24 mouse cellular contexts compared by ENCODE assay signal in genomic region chr6:86182626-86183025, GRCm38 (mm10). TPM values are rescaled to one million over a fixed set of nuclear protein-coding genes. Genes with fewer than 3 reads are reported as not detected.
"Had no signal": no experiment of that assay in that cellular context is flagged by ENCODE, and none has a peak within 500 bp of the region (broad histone marks: within the 10 kb centered on the region; RNA-seq: fewer than 3 reads in every experiment).

No protein-coding gene starts in this region.

- H3K4me3 ChIP-seq: layer of hippocampus, adult 2 months; limb, embryonic 10.5 days; limb, embryonic 13.5 days; midbrain, embryonic 12.5 days; midbrain, embryonic 15.5 days; neural tube, embryonic 12.5 days; neural tube, embryonic 15.5 days had no signal

- H3K4me2 ChIP-seq: limb, embryonic 13.5 days; lung, embryonic 14.5 days; midbrain, embryonic 12.5 days; midbrain, embryonic 15.5 days; neural tube, embryonic 12.5 days; neural tube, embryonic 15.5 days had no signal

- H3K27me3 ChIP-seq: limb, embryonic 13.5 days; midbrain, embryonic 15.5 days; neural tube, embryonic 12.5 days; neural tube, embryonic 15.5 days had no signal

- H3K9ac ChIP-seq: limb, embryonic 13.5 days; liver, embryonic 14.5 days; liver, postnatal 0 days; lung, embryonic 14.5 days; midbrain, embryonic 12.5 days; midbrain, embryonic 15.5 days; neural tube, embryonic 12.5 days; neural tube, embryonic 15.5 days had no signal

- DNase-seq: kidney, adult 9 months; kidney, postnatal 25 days; layer of hippocampus, adult 9-11 months; liver; liver, postnatal 0 days; lung, embryonic 14.5 days; right cerebral cortex, adult 18-20 months; right cerebral cortex, postnatal 14 days; right cerebral cortex, postnatal 4 days; thymus, adult 2 months; thymus, postnatal 14 days; thymus, postnatal 4 days had no signal

- H3K4me1 ChIP-seq: limb, embryonic 10.5 days; midbrain, embryonic 12.5 days; midbrain, embryonic 15.5 days; neural tube, embryonic 15.5 days had no signal

- H3K27ac ChIP-seq: layer of hippocampus, adult 2 months; limb, embryonic 10.5 days; limb, embryonic 13.5 days; liver, embryonic 14.5 days; macrophage; midbrain, embryonic 12.5 days; midbrain, embryonic 15.5 days; neural tube, embryonic 12.5 days; neural tube, embryonic 15.5 days; stomach, postnatal 0 days had no signal

- H3K9me3 ChIP-seq: limb, embryonic 10.5 days; limb, embryonic 13.5 days; midbrain, embryonic 12.5 days; midbrain, embryonic 15.5 days; neural tube, embryonic 12.5 days; neural tube, embryonic 15.5 days had no signal

- H3K36me3 ChIP-seq: limb, embryonic 10.5 days; limb, embryonic 13.5 days; midbrain, embryonic 12.5 days; midbrain, embryonic 15.5 days; neural tube, embryonic 12.5 days; neural tube, embryonic 15.5 days had no signal

- ATAC-seq: intestine, postnatal 0 days; liver, postnatal 0 days; lung, postnatal 0 days; midbrain, embryonic 15.5 days had no signal

RNA-seq across cellular contexts. Expression of gene Tgfa, which starts 12.4 kb away (rescaled TPM):
- polyA plus RNA-seq: macrophage had no signal
